Mouse (Mus musculus) ES-Bruce4 (cell line): Measurements from ENCODE around the gene Mbtps1.

Experiments
- CTCF ChIP-seq: IDR thresholded peaks from one replicate; pipeline ENCODE4 v1.8.1; 2011; ENCODE audit warnings: low read depth, low read length
- EP300 ChIP-seq: IDR thresholded peaks from 2 replicates; pipeline ENCODE4 v1.6.1; 2011; ENCODE audit warnings: low read depth, low read length; ENCODE audit not compliant: insufficient read depth

GRCm38 (mm10) chr8:119603771-119604170 lies 45.2 kb upstream of the Mbtps1 start:
- no peak for TF ChIP-seq CTCF
- TF ChIP-seq EP300: no peak
